Mouse (Mus musculus): ENCODE data around the gene Fkbp5.

GRCm38 (mm10) chr17:28360531-28361277 lies 156.6 kb downstream of the Fkbp5 start:
- TF ChIP-seq POLR2A (IDR thresholded peaks at IDR 0.05; ENCODE audit: low read depth, low read length) (no peak), CTCF (IDR thresholded peaks at IDR 0.05; ENCODE audit: extremely low read depth, insufficient read depth, insufficient read length, insufficient replicate concordance) (no peak)

Data from spleen, adult 2 months (tissue).